Mouse (Mus musculus) kidney, postnatal 10 days (tissue): Measurements from ENCODE around the gene Ercc1.

Source experiments
- DNase-seq: peaks from one replicate; pipeline ENCODE4 v3.0.0; 2021; ENCODE audit warnings: mixed read lengths

Ercc1 gene

DNA sequence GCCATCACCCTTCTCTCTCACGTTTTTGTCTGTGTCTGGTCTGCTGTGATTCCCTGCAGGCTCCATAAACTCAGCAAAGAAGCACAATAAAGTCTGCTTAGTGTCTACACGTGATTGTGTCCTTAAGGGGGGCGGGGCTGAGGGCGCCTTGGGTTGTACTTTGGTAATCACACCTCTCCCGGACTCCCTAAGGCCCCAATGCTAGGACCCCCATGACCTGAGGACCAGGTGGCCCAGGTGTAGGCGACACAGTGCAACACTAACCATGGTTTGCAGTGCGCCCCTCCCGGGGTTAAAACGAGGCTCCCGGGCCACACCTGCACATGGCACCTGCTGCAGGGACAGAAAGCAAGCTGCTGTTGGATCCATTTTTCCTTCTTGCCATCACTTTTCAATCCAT is 3.3 kb upstream of the Ercc1 start:
- no peak for DNase-seq

DNA sequence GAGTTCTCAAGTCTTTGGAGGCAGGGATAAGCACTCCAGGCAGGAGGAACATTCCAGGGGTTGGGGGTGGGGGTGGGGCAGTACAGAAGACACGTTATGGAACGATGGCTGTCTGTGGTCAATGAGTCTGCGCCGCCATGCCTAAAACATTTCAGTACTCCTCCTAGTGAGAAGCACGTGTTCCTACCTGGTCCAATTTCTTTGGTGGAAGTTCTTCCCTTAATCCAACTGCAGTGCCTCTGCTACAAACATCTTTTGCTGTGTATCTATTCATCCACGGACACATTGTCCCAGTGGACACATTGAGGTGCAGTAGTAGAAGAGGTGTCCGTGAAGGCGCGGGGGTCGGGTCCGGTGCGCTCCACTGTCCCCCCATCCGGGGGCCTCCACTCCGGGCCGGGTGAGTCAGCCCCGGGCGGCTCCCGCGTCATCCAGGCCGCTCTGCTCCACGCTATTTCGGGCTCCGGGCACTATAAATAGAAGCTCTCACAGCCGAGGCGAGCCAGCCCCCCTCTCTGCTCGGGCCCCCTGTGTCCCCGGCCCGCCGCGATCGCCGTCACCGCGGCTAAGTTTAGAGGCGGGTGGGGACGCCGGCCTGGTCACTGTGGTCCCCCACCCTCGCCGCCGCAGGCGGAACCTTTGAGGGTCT is 2.7 kb upstream of the Ercc1 start:
- peak; percentile 59 for DNase-seq

DNA sequence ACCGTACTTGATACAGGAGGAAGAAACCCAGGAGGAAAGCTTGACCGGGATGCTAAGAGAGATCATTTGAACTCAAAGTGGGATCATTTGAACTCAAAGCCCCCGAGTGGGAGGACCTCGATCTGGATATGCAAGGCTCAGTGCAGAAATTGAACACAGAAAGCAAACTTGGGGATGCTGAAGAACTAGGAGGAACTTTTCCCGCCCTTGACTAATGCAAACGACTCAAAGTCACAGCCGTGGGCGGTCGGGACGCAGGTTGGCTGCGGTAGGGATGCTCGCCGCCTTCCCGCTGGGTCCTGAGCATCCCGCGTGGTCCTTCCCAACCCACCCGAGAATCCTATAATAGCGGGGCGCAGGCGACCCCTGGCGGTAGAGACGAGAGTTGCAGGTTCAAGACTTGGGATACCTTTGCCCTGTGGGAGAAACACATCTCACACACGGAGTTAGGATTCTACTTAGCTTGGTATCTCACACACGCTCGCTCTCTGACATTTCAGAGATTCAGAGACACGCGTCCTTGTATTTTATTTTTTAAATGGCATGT is 2.0 kb upstream of the Ercc1 start:
- peak; percentile 90 for DNase-seq

DNA sequence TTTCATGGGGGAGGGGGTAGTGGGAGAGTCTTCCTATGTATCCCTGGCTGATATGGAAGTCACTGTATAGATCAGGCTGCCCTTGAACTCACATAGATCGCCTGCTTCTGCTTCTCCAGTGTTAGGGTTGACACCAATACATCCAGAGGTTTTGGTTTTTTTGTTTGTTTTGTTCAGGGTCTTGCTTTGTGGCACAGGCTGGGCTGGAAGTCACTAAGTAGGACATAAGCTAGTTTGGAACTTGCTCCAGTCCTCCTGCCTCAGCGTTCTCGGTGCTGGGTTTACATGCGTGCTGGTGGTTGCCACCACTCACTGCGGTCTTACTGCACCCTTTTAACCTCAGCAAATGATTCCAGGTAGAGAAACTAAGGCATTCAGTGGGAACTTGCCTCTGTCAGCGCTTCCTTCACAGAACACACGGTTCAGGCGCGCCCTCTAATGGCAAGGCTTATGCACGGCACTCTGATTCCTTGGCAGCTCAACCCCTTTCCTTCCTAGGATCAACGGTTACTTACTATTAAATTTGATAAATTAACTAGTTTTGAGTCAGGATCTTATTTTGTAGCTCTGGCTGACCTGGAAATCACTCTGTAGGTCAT is 1.3 kb upstream of the Ercc1 start:
- peak; percentile 83 for DNase-seq

DNA sequence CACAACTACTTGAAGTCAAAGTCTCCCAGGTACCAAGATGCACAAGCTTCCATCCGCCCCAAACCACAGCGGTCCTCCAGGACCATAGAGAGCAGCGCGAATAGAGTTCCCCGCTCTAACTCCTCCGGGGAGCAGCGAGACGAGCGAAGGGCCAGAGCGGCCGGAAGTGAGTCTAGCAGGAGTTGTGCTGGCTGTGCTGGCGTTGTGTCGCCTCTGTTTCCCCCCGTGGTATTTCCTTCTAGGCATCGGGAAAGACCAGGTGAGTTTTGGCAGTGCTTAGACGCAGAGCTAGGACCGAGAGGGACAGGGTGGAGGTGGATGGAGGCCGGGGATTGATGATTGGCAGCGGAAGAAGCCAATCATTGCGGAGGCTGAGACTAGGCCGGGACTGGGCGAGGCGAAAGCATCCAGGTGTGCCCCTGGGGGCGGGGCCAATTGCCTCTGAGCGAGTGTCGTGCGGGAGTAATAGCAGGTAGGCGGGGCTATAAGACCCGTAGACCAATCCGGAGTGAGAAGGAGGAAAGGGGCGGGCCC is 427 bp downstream of the Ercc1 start:
- peak; percentile 98 for DNase-seq

DNA sequence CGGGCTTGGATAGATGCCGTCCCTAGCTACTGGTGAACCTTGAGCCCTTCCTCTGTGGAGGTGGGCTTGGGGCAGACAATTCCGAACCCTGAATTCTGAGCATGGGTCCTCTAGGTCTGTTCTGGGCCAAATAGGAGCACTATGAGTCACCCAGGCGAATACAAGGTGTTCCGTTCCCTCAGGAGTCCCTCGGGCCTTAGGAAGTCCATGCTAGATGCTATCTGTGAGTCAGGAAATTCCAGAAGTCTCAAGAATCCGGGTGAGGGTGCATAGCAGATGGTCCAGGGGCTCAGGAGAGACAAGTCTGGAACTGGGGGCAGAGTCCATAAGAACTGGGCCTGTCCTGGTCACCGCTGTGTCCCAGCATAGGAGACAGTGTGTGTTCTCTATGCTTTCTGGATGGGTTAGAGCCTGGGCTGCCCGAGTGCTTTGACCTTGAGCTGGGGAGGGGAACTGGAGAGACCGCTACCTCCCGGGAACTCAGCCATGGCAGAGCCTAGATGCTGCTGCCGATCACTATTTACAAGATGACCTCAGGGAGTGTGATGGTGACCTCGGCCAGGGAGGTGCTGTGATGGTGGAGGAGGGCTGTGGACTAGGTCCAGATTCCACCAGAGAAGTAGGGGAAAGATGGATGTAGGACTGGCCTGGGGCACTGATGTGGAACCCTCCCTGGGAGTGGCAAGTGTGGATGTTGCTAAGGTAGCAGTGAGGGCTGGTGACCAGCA is 4.8 kb downstream of the Ercc1 start:
- peak; percentile 14 for DNase-seq

DNA sequence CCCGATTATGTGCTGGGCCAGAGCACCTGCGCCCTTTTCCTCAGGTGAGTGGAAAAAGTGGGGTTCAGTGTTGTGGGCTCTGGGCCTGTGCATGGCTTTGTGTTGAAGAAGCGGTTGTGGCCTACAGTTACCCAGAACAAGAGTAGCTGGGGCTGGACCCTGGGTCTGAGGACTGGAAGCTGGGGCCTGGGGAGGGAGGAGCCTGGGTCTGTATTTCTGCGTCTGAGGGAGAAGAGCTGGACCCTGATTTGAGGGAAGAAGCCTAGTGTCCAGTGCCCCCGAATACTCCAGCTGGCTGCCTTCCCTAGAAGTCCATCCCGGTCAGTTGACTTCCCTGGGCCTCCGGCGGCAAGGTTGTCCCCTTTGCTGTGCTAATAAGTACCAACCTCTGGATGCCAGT is 5.6 kb downstream of the Ercc1 start:
- DNase-seq = no peak

DNA sequence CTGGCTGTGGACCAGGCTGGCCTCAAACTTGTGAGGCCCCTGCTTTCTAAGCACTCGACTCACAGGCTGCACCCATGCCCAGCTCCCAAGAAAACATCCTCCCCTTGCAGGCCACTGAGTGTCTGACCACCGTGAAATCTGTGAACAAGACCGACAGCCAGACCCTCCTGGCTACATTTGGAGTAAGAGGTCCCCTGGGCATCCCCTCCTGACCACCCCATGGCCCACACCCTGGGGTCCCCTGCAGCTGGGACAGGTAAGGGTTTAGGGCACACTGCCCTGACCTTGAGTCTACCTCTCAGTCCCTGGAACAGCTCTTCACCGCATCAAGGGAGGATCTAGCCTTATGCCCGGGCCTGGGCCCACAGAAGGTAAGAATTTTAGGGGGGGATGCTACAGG is 10.4 kb downstream of the Ercc1 start:
- no peak for DNase-seq

DNA sequence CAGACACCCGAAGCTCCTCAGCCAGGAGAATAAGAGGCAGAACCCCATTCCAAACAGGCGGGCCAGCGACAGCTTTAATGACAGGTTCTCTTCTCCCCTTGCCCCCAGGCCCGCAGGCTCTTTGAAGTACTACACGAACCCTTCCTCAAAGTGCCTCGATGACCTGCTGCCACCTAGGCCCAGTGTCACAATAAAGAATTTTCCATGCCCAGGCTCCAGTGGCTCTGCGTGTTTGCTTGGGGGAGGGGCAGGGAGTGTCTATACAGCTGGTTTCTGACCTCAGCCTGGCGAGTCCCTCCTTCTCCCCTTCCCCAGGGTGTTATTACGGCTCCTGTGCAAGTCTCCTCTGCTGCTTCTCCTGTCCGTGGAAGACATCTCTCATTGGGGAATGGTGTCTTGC is 11.7 kb downstream of the Ercc1 start:
- no peak for DNase-seq

DNA sequence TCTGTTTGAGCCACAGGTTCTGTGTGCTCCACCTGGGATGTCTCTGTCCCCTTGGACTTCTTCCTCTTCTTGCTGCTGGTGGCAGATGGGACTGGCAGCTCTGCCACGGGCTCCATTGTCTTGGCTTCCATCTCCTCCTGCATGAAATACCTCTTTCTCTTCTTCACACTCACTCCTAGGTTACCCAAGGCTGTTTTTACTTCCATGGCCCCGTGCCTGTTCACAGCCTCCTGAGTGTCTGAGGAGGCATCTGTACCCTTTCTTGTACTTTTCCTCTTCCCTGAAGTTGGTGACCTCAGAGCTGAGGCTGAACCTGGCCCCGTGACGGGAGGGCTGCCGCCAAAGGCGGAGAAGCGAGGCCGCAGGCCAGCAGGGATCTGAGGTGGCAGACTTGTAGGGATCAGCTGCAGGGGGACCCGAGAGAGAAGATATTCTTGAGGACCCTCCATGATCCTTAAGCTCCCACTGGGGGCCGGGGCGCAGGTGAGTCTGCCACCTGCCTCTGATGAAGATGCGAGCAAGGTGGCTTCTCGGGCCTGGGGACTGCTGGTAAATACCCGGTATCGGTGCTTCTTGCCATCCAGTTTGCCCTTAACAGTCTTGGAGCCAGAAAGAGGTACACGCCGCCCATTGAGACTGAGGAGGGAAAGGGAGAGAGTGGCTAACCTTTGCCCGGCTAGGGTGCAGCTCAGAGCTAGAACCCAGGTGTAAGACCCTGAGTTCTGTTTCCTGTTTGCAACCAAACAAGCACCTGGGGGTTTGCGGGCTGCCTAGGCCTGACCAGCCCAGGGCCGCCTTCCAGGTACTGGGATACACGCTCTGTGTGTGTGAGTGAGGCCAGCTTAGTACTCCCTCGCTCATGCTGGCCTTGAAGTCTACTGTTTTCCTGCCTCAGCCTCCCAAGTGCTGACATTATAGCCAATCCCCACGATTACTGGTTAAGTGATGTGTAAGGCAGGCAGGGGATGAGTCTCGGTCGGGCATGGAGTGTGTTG is 13.1 kb downstream of the Ercc1 start:
- no peak for DNase-seq

DNA sequence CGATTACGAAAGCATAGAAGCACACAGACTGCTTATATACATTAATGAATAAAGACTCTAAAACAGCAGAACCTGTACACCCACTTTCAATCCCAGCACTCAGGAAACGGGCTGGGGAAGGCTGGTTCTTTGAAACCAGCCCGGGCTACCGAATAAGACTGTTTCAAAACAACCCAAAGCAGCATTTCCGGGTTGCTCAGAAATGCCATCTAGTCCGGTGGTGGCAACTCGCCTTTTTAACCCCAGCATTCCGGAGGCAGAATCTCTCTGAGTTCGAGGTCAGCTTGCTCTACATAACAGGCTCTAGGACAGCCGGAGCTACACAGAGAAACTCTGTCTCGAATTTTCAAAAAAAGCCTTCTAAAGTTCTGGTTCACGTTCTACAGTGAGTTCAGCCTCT is 14.1 kb downstream of the Ercc1 start:
- DNase-seq = no peak

DNA sequence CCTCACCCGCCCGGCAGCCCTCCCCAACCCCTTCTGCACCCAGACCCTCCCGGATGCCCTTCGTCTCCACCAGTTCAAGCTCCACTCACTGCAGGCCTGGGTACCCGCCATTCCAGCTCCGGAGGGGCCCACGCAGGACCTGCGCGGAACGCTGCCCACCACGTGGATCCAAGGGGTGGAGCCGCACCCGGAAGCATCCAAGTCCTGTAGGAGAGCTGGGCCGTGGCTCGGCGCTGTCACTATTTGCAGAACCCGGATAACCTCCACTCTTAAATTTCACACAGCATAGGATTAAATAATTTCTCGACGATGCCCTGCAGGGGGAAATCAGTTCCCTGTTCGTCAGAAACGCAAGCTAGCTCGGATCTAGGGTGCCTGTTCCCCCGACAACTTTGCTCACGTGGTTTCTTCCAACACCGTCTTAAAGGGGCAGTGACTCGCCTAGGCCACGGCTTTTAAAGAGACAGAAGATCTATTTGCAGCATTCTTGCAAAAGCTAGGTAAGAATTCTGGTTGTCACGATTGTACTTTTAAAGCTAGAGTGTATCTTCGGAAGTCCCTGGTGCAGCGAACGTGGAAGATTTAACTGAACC is 14.8 kb downstream of the Ercc1 start, which contains the start of the genes Cd3eap and Ppp1r13l:
TSS of gene Cd3eap (minus strand) at position 185 of the 593 bp plus-strand sequence.
TSS of gene Ppp1r13l (plus strand) at position 451 of the 593 bp plus-strand sequence.
- peak; percentile 92 for DNase-seq

DNA sequence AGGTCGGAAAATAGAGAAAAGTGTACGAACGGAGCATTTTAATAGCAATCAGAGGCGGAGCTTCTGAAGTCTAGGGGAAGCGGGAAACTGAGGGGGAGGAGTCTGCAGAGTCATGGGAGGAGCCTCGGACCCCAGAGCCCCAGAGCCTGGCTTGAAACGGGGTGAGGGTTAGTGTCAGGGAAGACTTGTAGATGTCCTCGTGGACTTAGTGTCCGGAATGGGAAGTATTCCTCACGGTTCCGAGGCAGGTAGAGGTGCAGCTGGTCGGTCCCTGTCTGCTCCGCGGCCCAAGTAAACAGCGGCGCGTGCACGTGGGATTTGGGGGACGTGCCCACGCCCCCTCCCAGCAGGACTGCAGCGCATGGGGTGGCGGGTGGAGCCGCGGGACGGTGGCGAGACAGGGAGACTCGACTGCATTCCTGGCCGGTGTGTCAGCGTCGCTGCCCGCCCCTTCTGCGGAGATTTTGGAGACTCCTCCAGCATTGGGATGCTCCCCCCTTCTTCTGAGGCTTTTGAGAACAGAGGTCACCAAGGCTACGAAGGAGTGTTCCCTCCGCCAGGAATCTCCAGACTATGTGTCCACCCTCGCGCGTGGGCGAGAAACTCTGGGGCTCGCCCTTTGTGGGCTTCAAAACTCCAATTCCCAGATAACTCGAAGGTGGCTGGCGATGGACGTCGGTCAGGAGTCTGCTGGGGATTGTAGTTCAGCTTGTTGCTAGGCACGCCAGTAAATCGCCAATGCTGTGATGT is 15.5 kb downstream of the Ercc1 start:
- peak; percentile 81 for DNase-seq

DNA sequence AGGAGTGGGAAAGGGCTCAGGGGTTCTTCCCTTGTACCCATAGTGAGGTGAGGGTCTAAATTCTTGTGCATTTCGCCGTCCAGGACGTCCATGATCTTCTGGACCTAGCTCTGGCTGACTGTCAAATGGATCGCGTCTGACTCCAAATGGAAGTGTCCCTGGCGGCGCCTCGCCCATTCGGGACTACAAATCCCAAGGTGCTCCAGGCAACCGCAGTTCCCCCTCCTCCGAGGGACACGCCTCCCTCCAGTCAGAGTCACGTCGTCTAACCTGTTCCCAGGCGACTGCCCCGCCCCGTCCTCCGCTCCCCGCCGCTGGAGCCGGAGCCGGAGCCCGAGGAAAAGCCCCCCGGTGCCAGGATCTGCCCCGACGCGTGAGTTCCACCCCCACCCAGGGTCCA is 16.4 kb downstream of the Ercc1 start:
- DNase-seq = peak; percentile 95

DNA sequence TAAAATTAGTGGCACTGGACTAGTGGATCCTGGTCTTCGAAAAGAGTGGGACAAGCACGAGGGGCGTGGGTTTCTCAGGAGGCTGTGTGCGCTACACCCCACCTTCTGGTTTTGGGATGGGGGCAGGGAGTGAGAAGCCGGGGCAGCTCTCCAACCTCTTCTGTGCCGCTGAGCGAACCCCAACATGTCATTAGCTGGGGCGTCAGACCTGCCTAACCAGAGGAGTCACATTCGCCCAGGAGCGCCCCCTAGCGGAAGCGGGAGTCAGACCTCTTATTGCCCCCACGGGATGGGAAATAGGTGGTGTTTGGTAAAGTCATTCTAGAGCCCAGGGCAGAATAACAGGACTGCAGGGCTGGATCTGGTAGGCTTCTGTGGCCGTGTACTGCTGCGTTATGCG is 17.1 kb downstream of the Ercc1 start:
- DNase-seq = peak; percentile 84

DNA sequence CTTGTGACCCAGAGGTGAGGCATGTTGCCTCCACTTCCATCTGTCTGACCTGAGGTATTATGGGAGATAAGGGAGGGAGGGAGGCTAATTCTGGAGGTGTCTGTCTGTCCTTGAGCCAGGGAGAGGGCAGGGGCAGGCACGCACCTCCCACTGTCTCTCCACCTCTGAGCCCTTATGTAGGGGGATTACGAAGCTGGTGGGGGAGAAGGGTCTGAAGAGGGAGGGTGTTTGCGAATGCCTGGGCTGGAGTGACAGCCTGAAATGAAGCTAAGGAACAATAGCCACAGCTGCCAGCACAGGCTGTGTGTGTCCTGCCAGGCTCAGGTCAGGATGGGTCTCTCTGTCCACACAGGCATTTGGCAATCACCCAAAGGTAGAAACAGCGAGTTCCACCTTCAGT is 17.7 kb downstream of the Ercc1 start:
- DNase-seq = no peak

DNA sequence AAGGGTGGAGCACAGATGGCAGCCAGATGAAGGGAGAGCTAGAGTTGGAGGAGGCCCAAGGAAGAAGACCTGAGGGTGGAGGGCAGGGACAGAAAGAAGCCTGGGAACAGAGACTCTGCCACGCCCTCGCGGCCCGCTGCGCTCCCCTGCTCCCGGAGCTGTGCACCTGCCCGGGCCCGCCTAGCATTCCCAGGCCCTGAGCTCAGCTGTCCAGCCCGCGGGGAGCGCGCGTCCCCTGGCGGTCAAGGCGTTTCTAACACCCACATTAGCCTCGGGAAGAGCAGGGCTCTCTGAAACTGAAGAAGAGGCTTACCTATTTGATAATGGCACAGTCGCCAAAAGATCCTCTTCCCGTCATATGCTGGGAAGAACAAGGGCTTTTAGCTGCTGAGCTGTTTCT is 19.3 kb downstream of the Ercc1 start:
- DNase-seq = peak; percentile 88

DNA sequence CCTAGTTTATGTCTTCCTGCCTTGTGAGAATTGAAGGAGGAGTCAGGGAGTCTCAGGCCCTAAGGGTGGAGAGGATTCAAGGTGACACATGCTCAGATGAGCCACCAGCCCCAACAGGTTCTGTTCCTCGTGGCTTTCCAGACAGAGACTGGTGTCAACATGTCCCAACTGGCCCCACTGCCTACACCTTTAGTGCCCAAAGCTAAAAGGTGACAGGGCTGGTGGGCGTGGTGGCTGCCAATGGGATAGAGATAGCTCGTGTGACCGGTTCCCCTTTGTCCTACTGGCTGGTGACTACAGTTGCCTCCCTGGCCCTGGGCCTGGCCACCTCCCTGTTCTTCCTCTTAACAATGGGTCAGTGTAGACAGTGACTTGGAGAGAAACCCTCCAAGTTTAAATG is 20.8 kb downstream of the Ercc1 start:
- no peak for DNase-seq

DNA sequence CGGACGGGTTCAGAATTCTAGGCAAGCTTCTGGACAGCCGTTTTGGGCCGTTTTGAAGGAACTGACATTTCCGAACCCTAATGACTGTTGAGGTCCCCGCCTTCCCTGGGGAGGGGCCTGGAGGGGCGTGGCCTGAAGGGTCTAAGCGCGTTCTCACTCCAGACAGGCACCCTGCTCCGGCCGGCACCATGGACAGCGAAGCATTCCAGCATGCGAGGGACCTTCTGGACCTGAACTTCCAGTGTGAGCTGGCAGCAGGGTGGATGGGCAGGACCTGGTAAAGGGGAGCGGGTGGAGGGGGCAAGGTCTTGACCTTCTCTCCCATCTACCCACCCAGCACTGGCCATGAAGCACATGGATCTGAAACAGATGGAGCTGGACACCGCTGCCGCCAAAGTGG is 23.8 kb downstream of the Ercc1 start:
- peak; percentile 88 for DNase-seq

DNA sequence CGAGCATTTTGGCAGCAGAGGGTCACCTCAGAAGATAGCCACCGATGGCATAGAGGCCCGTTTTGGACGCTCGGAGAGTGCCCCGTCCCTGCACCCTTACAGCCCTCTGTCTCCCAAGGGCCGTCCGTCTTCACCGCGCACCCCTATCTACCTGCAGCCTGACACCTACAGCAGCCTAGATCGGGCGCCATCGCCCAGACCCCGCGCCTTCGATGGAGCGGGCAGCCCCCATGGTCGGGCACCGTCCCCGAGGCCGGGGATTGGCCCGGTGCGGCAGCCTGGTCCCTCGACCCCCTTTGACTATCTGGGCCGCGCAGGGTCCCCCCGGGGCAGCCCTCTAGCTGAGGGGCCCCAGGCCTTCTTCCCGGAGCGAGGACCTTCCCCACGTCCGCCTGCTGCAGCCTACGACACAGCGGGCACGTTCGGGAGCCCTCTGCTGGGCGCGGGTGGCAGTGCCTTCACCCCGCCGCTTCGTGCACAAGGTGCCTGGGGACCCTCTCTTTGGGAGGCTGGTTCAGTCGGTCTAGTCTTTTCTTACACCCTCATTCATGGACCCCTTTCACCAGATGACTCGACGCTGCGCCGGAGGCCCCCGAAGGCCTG is 25.3 kb downstream of the Ercc1 start:
- peak; percentile 78 for DNase-seq

DNA sequence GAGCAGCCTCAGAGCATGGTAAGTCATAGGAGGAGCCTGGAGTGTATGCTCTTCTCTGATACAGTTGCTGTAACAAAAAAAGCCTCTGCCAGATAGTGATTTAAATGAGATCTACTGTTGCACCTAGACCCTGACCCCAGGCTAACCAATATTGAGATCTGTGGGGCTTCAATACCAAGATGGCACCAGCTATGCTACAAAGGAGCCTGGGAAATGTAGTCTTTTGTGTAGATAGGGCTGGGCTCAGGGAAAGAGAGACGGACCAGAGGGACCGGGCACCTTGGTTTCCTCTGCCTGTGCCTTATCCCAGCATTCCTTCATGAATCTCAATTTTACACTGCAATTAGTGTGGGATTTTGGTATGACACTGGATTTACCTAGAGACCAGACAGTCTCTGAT is 28.8 kb downstream of the Ercc1 start:
- no peak for DNase-seq
